Mouse (Mus musculus): ENCODE results near the gene Acod1.

- TF ChIP-seq CTCF (IDR thresholded peaks at IDR 0.05; ENCODE audit: extremely low read depth, insufficient read depth, insufficient read length, insufficient replicate concordance) (no peak), POLR2A (IDR thresholded peaks at IDR 0.05; ENCODE audit: low read depth, low read length) (no peak)
These were observed 1.7 kb downstream of the Acod1 start for GRCm38 (mm10) chr14:103048292-103049086.

All from spleen, adult 2 months (tissue).